Mouse (Mus musculus): Measurements from ENCODE around the gene Tepp.

The Tepp gene

DNA sequence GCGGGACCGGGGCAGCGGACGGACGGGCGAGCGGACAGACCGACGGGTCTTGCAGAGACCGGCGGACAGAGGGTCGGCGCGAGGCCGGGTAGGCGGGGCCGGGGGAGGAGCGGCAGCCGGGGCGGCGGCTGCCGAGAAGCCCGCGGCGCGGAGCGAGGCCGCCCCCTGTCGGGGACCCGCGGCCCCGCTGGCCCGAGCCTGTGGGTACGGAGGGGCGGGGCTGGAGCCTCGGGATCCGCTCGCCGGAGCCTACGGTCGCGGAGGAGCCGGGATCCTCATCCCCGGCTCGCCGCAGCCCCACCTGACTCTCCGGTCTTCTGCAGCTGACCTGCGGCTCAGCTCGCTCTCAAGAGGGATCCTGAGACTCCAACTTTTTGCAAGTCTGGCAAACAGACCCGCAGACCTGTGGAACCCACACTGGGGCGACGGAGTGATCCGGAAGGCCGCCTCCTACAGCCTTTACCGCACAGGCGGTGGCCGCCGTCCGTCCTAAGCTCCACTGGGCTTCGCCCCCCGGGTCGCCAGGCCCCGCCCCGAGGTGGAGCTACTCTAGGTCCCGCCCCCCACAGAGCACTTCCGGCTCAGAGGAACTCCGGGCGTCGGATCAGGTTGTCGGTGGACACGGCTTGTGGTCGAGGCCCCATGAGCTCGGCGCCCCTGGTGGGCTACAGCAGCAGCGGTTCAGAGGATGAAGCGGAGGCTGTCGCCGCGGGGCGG lies 21.5 kb downstream of the Tepp start, which contains the start of the genes Zfp319 and Usb1:
Gene Zfp319, minus strand, starts transcription at position 231 of the 717 bp plus-strand sequence.
Gene Usb1, plus strand, starts transcription at position 565 of the 717 bp plus-strand sequence.
- DNase-seq, result peak; percentile 94 to 95

DNA sequence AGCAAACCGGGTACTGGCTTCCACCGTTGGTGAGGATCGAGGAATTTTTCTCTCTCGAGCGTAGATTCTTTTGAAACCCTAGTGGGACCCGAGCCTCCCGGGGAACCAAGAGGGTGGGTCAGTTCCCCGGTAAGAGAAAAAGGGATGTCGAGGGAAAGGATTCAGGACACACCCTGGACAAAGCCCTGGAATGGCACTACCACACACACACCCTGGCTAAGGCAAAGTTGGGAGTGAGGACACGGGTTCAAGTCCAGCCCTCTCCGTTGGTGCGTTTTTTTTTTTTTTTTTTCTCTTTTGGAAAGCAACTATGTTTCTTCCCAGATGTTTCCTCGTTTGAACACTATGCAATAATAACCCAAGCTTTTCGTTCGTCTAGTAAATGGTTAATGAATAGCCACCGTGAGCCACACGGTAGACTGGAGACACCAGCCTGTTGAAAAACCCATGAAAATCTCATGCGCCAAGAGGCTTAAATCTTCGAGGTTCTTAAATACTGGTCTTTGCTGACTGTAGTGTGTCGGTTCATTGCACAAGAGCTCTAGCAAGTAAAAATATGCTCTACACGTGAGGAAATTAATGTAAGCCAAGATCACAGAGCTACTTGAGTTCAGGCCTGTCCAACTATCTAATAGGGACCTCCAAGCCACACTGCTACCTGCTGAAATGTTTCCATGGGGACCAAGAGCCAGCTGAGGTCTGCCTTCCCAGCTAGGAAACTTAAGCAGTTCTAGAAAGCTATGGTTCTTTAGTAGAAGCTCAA lies 22.3 kb downstream of the Tepp start:
- DNase-seq, result no peak

DNA sequence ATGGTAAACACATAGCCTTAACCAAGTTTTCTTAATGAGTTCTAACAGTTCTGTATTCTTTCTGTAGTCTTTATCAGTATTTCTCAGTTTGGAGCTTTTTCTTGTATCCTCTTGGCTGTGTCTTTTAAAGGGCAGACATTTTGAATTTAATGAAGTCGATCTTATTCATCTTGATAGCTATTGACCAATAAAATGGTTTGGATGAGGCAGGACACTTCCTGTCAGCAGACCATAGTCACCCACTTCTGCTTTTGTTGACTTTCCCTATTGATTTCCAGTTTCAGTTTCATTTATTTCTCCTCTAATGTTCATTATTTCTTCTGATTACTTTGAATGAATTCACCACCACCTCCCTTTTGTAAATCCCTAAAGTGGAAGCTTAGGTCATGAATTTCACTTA lies 25.3 kb downstream of the Tepp start:
- no peak for DNase-seq

DNA sequence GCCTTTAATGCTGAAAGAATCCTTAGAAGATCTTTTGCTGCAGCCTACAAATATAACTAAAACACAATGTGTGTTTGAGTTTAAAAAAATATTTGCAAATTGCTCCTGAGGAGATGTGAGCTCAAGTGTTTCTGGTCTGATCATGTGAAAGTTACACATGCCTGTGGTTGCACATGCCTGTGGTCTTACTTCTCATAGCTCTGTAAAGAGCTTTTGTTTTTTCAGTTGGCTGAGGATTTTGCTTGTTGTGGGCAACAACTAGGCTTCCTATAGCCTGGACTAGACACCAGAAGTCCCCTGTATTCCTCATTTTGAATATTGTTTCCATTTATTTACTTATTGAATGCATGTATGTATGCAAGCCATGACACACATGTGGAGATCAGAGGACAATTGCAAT lies 26.0 kb downstream of the Tepp start:
- no peak for DNase-seq

DNA sequence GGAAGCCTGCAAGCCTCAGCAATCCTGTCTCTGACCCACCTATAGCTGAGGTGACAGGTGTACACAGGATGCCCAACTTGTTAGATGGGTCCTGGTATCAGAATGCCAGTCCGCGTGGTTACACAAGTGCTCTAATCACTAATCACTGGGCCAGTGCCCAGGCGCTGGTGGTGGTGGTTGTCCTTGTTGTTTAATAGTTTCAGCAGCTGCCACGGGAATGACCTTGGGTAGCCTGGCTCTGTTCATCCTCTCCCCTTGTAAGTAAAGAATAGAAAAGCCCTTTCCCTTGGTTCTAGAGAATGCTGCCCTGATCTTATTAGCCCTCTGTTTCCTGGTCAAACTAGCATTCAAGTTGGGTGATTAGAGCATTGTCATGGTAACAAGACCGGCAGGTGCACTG lies 31.4 kb downstream of the Tepp start:
- DNase-seq, result peak in 1 of 2 experiments; percentile 37

DNA sequence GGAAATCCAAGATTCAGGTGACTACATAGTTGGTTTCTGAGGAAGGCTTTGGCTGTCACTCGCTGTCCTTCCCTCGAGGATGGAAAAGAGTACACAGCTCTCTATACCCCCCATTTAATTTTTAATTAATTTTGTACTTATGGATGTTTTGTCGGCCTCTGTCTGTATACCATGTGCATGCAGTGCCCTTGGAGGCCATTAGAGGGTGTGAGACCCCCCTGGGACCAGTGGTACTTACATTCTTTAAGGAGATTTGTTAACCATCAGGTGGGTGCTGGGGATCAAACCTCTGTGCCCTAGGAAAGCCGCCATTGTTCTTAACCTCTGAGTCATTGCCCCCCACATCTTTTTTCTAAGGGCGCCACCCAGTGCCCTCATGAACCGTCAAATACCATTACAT lies 34.3 kb downstream of the Tepp start:
- DNase-seq, result no peak

DNA sequence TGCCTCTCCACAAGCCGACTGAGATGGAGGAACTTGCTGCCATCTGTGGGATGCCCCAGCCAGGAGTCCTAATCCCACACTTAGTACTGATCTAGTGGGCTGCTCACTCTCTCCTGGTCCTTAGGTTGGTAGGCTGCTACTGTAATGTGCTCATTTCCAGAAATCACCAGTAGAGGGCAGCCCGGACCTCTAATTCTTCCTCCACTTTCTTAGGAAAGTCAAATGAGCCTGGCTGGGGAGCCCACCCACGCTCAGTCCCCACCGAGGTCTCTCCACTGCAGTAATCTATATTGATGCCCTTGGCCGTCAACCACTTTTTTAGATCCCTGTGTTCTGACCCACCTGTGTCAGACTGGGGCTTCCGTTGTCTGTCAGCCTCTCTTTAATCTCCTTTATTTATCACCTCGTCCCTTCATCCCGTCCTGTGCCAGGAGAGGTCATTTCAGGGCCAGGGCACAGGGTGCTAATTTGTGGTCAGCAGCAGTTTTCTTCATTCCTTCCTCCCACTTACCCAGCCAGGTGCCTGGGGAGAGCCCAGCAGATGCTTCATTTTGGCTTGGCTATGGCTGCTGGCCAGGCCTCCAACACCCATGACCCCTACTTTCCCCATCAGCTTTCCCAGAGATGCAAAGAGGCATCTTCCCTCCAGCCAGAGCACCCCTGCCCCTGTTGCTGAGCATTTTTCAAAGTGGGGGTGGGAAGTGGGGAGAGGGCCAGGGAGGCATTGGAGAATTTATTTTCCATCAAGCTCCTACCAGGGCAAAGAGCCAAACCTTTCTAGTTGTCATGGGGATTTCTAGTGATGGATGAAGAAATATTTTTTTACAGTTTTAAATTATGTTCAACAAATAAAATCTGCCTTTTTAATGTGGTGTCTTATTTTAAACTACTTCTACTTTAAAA lies 36.5 kb downstream of the Tepp start:
- DNase-seq, result peak; percentile 63 to 71

DNA sequence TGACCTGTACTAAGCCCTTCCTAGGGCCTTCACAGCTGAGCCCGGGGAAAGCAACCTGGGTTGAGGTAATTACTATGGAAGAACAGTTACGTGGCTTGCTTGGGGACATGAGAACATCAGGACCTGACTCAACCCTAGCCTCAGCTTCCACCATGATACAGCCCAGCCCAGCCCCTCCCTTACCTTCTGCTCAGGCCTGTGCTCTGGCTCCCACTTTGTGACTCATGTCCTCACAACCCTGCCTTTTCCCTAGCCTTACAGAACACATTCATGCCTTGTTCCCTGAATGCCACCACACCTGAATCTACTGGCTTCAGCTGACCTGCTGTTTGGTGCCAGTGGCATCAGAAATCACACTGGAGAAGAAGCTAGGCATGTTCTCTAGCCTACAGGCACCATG lies 38.0 kb downstream of the Tepp start:
- DNase-seq, result no peak

DNA sequence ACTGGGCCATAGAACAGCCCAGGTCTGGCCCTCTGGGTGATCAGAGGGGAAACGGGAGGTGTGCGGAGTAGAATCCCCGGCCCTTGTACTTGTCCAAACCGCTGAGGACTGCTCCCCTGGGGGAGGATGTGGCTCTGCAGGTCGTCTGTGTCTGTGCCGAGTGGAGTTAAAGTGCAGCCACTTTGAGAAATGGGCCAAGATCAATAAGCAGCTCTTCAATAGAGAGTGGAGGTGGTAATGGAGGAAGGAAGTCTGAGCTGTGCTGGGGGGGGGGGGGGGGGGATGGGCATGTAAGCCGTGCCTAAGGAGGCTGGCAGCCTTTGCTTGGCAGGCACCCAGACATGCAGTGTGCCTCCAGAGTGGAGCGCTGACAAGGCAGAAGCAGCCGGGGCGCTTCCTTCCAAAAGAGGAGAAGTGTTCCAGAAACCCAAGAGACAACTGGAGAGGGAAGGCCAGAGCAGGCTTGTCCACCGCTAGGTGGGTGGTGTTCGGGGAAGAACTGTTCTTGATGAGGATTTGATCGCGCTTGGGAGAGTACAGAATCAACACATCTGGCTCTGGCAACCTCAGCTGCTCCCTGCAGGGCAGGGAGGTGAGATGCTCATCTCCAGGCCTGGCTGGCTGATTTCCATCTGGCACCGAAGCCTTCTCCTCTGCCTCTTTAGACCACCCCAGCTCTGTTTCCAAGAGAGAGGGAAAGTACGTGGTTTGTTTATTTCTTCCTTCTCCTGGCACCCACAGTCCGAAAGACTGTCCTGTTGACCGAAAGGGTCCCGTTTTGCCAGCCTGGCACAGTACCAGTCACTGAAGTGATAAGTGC lies 38.7 kb downstream of the Tepp start:
- DNase-seq, result peak; percentile 74 to 79

DNA sequence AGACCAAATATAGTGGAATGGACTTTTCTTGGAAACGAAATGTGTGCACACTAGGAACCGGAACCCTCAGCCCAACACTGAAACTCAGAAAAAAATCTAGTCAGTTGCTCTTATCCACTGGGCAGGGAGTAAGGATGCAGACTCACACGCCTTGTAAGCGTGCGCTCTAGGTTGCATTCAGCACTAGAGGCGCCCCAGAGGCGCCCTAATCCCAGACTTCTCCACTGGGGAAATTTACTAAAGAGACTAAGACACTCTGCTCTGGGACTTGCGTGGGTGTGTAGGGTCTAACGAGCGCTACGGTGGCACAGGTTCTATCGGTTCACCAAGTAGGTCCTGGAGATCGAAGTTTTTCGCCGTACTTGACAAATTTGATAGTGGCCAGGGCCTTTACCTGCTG lies 41.1 kb downstream of the Tepp start:
- DNase-seq, result peak in 1 of 2 experiments; percentile 44

DNA sequence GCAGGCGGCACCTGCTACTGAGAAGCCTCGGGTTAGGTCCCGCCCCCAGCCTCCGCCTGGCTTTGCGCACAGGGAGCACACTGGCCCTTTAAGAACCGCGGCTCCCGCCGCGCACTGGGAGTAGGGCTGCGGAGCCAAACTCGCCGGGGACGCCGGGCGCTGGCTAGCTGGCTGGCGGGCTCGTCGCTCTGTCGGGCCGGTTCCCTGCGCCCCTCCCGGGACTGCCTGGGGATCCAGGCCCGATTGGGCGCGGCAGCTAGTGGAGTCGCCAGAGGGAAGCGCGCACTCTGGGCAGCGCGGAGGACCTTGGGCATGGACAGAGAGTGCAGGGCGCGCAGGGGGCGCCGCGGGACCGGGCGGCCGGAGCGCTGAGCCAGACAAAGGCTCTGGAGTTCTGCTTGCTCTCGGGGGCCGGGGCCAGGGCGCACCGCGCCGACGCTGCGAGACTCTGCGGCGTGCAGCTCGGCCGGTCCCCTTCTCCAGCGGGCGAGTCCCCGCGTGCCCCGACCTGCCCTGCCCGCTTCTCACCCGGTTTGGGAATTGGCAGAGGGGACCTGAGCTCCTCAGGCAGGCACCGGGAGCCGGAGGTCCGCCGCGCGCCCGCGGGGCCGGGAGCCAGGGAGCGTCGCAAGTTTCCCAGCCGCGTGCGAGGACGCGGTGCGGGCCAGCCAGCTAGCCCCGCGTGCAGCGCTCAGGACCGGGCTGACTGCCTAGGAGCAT lies 41.9 kb downstream of the Tepp start, which contains the start of gene Mmp15:
Gene Mmp15, plus strand, starts transcription at position 118 of the 720 bp plus-strand sequence.
- DNase-seq, result peak; percentile 85 to 90

DNA sequence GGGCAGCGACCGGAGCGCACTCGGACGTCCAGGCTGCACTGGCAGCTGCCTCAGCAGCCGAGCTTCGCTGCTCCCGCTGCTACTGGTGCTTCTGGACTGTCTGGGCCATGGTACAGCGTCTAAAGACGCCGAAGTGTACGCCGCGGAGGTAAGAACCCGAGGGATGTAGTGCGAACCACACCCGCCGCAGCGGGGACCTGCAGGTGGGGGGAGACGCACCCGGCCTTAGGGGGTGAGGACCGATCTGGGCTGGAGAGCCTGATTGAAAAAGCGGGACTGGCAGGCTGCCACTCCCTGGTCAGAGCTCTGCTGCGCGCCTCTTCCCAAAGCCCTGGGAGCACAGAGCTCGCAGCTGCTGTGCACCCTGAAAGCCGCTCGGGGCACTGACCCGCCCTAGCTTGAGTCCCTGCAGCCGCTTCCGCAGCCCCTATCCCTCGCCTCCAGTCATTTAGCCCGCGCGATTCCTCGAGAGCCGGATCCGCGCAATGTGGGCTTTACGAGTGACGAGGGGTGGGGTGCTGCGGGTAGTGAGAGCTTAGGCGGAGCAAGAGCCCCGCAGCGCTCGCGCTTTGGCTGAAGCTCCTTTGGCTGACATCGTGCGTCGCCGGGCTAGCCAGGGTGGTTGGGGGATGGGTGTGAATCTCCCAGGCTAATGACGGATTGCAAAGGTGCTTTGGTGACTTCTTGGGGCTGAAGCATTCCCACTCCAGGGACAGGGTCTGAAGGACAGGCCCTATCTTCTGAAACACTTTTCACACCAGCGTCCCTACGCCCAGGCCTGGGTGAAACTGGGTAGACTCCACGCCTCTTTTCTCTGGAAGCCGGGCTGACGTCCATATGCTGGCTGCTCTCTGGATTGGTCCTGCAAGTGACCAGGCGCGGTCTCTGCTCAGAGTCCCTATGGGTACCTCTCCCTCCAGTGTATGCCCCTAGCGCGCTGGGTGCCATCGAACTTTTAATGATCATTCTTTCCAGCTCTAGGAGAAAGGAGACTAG lies 42.8 kb downstream of the Tepp start:
- DNase-seq, result peak; percentile 47 to 56

DNA sequence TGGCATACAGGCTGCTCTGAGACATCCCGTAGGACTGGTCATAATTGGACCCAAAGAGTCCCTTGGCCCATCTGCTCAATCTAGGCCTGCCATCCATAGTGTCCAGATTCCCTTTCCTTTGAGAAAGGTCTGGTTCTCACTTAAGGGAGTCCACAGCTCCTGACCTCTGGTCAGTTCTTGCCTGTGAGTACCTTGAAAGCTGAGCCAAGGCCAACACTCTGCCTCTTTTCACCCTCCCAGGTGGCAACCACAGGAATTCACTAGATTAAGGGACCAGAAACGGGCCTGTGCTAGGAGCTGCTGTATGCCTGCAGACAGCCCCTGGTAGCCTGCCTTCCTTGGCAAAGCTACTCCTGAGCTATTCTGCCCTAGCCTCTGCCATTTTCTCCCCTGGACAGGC lies 44.2 kb downstream of the Tepp start:
- DNase-seq, result peak; percentile 76 to 81

DNA sequence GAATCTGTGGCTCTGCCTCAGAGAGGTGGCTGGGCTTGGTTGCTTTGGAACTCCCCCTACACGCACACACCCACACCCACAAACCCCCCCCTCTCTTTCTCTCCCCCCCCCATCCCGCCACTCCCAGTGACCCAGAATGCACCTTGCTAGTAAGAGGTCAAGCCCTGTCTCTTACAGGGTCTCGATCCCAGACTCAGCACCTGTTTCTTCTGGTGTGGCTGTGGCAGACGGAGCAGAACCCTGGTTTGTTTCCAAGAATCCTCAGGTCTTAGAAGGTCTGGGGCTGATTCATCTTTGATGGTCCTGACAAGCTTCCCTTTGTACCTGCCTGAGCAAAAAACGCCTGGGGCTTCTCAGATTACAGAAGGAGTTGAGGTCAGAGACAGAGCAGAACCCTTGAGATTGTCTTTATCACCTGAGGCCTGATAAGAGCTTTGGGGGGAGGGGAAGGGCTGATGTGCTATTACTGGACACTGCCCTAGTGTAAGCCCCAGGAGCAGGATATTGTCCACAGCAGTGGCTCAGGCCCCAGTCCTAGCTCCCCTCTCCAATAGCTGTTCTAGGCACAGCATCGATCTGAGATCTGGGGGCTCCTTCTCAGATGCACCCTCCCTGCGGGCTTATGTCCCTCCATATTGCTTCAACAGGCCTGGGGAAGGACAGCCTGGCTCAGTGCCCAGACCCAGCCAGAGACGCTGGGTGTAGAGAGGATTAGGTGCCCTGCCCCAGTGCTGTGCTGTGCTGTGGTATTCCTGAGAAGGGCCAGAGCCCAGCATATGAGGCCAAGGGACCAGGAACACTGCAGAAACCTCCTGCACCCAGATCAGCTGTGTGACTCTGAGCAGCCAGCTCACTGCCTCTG lies 48.4 kb downstream of the Tepp start:
- peak; percentile 42 to 57 for DNase-seq

DNA sequence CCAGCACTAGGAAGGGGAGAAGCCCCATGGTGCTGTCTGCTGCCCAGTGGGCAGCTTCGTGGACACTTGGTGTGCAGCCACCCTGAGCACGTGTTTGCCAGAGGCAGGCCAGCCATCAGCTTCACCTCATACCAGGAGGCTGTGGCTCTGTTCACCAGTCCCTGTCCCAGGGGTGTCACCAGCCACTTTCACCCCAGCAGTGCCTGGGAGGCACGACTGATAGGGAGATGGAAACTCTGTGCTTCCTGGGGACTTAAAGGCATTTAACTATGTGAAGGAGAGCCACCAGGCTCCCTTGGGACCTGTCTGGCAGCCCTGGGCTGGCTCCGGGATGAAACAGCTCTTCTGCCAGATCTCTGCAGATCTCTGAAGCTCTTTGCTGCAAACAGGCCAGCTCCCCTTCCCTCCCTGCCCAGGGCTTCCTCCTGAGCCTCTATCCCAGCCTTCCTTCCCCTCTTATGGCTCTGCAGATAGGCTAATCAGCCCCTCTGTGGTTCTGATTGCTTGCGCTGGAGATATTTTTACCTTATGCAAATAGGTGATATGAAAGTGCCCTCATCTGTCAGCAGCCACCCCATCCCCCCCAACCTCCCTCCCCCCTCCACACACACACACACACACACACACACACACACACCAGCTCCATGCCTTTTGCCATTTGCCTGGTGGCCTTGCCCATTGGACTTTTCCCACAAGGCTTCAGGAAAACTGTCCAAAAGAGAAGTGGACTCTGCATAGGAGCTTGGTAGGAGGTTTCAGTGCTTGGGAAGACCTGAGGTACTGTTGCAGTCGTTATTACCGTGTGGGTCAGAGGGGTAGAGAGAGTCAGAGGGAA lies 50.0 kb downstream of the Tepp start:
- no peak for DNase-seq

DNA sequence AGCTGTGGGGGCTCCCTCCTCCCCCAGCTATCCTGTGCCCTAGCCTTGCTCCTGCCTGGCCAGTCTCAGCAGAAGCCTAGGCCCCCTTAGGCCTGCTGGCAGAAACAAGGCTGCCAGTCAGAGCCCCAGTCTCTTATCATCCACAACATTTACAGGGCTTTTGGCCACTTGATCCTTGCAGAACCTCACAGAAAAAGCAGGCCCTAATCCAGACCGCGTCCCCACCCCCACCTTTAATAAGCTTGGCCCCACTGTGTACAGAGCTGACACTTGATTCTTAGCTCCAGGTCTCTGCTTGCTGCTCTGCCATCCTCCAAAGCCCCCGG lies 50.6 kb downstream of the Tepp start:
- no peak for DNase-seq

DNA sequence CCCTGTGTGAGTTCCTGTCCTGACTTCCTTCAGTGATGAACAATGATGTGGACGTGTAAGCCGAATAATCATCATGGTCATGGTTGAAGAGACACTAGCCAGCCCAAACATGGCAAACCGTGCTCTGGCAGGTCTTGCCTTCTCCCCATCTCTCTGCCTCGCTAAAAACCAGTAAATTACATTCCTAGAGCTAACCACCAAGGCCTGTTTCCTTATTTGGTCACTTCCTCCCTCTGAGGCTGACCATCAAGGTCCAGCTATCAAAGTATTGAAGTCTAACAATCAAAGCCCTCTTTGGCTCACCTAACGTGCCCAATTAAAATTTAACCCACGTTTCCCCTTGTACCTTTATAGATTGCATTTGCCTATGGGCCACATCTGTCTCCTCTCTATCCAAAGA lies 51.9 kb downstream of the Tepp start:
- DNase-seq, result no peak

DNA sequence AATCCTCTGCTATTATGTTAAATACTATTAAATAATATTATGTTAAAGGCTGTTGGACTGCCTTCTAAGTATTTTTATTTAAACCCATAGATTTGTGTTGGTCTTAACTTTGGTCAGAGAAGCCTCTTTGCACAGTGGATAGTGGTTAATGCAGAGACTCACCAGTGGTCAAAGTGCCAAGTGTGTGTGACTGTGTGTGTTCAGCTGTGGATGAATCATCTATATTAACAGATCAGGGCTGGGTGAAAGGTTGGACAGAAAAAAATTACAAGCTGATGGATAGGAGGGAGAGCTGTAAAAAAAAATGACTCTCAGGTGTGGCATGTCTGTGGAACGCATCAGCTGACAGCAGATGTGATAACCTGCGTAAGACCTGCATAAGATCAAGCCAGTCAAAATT lies 53.5 kb downstream of the Tepp start:
- no peak for DNase-seq
